Mouse (Mus musculus): ENCODE measurements at regions not wholly inside any gene's neighbourhood (a gene's known extent, or its start where the extent isn't known, plus 50 kb on each side); places are given as distances from the start of the nearest gene placed in this dataset.

DNA sequence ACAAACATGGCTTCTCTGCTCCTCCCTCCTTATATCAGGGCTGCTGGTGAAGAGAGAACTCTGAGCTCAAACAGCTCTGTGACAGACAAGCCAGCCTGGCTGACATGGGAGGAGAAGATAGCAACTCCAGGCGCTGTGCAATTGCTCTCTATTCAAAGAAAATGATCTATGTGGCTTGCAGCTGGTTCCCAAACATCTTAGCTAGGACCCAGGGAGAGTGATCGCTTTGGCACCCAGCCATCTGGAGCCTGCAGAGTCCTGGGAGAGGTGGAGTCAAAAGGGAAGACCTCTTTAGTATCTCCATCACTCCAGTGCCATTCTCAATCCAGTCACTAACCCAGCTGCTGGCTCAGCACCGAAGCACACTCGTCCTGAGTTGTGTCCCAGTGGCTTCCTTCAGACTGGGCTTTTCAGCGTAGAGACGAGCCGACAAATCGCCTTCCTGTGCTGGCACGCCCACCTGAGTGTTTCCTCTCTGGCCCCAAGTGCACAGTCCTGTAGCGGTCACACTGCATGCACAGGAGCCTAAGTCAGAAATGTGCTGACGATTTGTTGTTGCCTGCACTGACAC is 145.1 kb upstream of the Phyhipl start:
- H3K4me1 ChIP-seq = 0 out of 2 replicates have a peak, but pooled peaks cover 4% of the 10 kb centered on the region
- H3K27me3 ChIP-seq (ENCODE audit: low read depth, poor library complexity, severe bottlenecking) = no peaks in the 10 kb centered on the region
- DNase-seq (ENCODE audit: low spot score) = no peak
- no peak overlapping the region for H3K4me3 ChIP-seq
- no peaks in the 10 kb centered on the region for H3K36me3 ChIP-seq
- 69% methylated on average over 11 of the region's 11 CpGs for WGBS
- no peak overlapping the region for H3K27ac ChIP-seq
- no peaks in the 10 kb centered on the region for H3K9me3 ChIP-seq (replicated peaks)

DNA sequence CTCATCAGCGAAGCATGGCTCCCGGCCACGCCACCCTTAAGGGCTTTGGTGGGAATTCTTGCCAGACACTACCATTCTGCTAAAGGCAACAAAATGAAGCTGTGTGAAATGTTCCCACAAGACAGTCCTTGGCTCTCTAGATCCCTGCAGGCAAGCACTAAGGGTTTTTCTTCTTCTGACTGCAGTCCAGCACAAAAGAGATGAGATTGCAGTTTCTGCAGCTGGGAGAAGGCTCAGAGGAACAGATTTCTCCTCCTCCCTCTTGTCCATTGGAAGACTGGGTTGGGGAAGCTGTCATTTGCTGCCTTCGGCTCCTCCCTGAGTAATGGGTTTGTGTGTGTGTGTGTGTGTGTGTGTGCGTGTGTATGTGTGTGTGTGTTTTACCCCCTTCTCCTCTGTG is 144.1 kb upstream of the Phyhipl start:
- 90% methylated on average over 5 of the region's 5 CpGs for WGBS
- DNase-seq (ENCODE audit: low spot score) = no peak
- Histone ChIP-seq H3K27me3 (ENCODE audit: low read depth, poor library complexity, severe bottlenecking) (no peaks in the 10 kb centered on the region), H3K36me3 (no peaks in the 10 kb centered on the region), H3K4me1 (0 out of 2 replicates have a peak, but pooled peaks cover 4% of the 10 kb centered on the region), H3K4me3 (no peak overlapping the region), H3K27ac (no peak overlapping the region), H3K9me3 (replicated peaks) (no peaks in the 10 kb centered on the region)

DNA sequence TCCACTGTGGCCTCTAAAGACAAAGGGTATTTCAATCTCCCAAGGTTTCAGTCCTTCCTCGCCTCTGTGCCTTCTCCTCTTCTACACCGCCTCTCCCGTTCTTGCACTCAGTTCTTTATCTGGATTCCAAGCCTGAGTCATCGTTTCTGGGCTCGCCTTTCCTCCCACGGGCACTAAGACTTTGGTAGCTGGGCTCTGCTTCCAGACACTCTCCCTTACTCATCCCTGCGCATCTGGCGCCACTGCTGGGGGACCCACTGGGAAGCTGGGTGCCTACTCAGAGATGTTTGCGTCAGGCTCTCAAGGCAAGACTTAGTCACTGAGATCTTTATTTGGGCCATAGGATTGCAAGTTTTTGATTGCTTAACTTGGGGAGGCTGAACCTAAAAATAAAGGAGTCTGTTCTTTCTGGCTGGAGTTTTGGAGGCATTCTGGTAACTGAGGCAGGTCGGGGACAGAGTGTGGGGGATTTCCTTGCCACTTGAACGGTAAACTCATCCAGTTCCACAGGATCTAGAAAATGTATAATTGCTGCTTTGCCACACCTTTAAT is 143.5 kb upstream of the Phyhipl start:
- no peaks in the 10 kb centered on the region for H3K36me3 ChIP-seq
- no peak for DNase-seq (ENCODE audit: low spot score)
- WGBS = 92% methylated on average over 11 of the region's 11 CpGs
- H3K9me3 ChIP-seq (replicated peaks) = no peaks in the 10 kb centered on the region
- no peak overlapping the region for H3K27ac ChIP-seq
- no peaks in the 10 kb centered on the region for H3K27me3 ChIP-seq (ENCODE audit: low read depth, poor library complexity, severe bottlenecking)
- 0 out of 2 replicates have a peak, but pooled peaks cover 4% of the 10 kb centered on the region for H3K4me1 ChIP-seq
- no peak overlapping the region for H3K4me3 ChIP-seq

DNA sequence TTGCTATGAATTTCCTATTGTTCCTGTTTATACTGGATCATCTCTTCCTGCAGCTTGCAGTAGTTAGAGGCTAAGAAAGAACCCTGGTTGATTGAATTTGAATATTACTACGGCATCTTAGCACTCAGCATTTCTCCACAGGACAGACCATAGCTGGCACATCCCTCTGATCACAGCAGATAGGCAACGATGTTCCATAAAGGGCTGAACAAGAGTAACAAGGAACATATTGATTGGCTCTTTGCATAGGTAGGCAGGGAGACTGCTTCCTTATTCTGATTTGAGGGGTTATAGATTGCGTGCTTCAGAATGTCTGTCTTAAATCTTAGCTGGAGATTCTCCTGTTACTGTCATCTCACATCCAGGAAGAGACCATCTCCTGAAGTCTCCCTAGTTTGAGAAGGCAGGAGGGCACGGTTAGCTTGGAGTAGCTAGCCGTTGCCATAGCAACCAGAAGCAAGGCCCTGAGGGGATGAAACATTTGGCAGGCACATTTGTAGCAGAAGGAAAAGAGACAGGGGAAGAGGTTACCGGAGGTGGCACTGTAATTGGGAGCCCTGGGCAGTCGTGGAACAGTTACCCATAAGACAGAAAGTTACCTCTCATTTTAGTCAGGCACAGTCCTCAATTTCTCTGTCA is 133.2 kb upstream of the Phyhipl start:
- 61% methylated on average over 7 of the region's 7 CpGs for WGBS
- DNase-seq (ENCODE audit: low spot score) = peak; percentile 42

DNA sequence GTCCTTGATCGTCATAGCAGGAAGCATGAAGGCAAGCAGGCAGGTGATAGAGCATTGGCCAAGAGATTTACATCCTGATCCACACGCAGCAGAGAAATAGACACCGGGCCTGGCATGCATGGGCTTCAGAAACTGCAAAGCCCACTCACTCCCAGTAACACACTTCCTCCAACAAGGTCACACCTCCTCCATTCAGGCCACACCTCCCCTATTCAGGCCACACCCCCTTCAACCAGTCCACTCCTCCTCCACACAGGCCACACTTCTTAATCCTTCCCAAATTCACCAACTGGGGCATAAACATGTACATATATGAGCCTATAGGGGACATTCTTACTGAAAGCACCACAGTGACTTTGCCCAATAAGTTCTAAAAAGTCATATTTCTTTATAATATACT is 125.3 kb upstream of the Phyhipl start:
- no peak for DNase-seq (ENCODE audit: low spot score)
- WGBS = 90% methylated on average over 3 of the region's 3 CpGs

More for the DNA sequence above, 133.2 kb upstream of the Phyhipl start:
- no peaks in the 10 kb centered on the region for H3K36me3 ChIP-seq
- H3K27me3 ChIP-seq (ENCODE audit: low read depth, poor library complexity, severe bottlenecking) = no peaks in the 10 kb centered on the region
- H3K9me3 ChIP-seq (replicated peaks) = no peaks in the 10 kb centered on the region
- no peak overlapping the region for H3K27ac ChIP-seq
- H3K4me1 ChIP-seq = peaks cover 3% of the 10 kb centered on the region; the same call in 1 of the 2 replicates
- H3K4me3 ChIP-seq = no peak overlapping the region

DNA sequence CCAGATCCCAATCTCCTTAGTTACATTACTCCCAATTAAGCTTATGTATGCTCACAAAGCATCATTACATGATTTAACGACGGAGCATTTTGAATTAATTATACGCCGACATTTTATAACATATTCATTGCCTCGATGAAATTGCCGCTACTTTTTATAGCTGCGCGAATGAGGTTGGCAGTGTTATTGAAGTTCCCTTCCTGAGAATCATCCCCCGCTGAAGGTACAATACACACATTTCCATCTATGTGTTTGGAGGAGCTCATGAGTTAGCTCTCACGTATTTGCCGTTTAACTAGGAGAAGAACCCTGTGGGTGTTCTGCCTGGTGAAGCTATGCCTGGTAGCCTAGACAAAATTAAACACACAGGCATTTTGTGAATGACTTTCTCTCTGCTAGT is 122.8 kb upstream of the Phyhipl start:
- WGBS = 93% methylated on average over 11 of the region's 11 CpGs
- no peaks in the 10 kb centered on the region for H3K27me3 ChIP-seq (ENCODE audit: low read depth, poor library complexity, severe bottlenecking)
- no peak for DNase-seq (ENCODE audit: low spot score)

More for the DNA sequence above, 125.3 kb upstream of the Phyhipl start:
- Histone ChIP-seq H3K4me1 (no peaks in the 10 kb centered on the region), H3K36me3 (no peaks in the 10 kb centered on the region), H3K27ac (no peak overlapping the region), H3K9me3 (replicated peaks) (no peaks in the 10 kb centered on the region), H3K4me3 (no peak overlapping the region), H3K27me3 (ENCODE audit: low read depth, poor library complexity, severe bottlenecking) (no peaks in the 10 kb centered on the region)

DNA sequence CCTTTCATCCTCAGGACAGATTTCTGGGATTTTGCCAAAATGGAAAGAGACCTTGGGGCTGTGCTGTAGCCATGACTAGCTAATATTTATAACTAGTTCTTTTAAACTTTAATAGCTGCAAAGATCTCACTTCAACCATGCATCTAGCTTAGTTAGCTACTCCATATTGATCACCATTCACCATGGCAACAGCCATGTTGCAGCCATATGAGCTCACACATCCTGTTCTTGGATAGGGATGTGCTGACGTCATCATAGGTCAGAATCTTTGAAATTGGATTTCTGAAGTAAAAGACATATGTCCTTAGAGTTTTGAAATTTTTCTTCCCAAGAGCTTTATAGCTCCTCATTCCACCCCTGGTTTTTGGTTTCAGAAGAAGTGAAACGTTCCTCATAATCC is 118.8 kb upstream of the Phyhipl start:
- Histone ChIP-seq H3K36me3 (no peaks in the 10 kb centered on the region), H3K27ac (no peak overlapping the region), H3K4me3 (no peak overlapping the region), H3K9me3 (replicated peaks) (no peaks in the 10 kb centered on the region), H3K27me3 (ENCODE audit: low read depth, poor library complexity, severe bottlenecking) (no peaks in the 10 kb centered on the region), H3K4me1 (no peaks in the 10 kb centered on the region)
- no peak for DNase-seq (ENCODE audit: low spot score)
- 82% methylated on average over 2 of the region's 2 CpGs for WGBS

More for the DNA sequence above, 122.8 kb upstream of the Phyhipl start:
- Histone ChIP-seq H3K4me1 (no peaks in the 10 kb centered on the region), H3K9me3 (replicated peaks) (no peaks in the 10 kb centered on the region), H3K36me3 (no peaks in the 10 kb centered on the region), H3K27ac (no peak overlapping the region), H3K4me3 (no peak overlapping the region)

DNA sequence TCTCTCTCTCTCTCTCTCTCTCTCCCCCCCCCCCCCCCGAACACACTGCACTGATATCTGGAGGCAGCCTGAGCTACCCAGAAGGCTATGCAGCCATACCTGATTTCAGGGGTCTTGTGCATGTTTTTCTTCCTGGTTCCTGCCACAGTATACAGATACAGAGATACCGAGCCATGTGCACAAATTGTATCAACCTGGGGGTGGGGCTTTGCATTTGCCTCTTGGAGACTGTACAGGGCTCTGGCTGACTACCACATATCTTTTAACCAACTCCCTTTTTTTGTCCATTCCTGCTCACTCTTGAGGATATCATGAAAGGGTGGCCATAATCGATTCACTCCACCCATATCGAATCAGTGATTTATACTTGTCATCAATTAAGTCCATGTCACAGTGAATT is 118.4 kb upstream of the Phyhipl start:
- no peak overlapping the region for H3K27ac ChIP-seq
- no peaks in the 10 kb centered on the region for H3K27me3 ChIP-seq (ENCODE audit: low read depth, poor library complexity, severe bottlenecking)
- H3K9me3 ChIP-seq (replicated peaks) = no peaks in the 10 kb centered on the region
- WGBS = 85% methylated on average over 4 of the region's 4 CpGs
- DNase-seq (ENCODE audit: low spot score) = no peak
- no peak overlapping the region for H3K4me3 ChIP-seq
- H3K4me1 ChIP-seq = no peaks in the 10 kb centered on the region
- no peaks in the 10 kb centered on the region for H3K36me3 ChIP-seq

DNA sequence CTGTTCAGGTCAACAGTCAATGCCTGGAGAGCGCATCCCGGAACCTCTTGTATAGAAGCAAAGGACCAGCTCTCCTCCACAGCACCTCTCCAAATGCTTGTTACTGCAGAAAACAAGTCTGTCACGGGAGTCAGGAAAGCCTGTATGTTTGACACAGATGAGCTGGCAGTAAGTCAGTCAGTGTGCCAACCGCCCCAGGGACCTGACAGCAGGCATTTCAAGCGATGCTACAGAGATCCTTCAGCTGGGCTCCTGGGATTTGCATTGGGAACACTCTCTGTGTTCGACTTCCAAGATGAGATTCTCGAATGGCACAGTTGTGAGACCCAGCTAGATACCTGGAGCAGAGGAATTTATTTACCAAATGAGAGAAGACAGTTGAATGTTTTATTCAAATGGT is 111.7 kb upstream of the Phyhipl start:
- H3K27me3 ChIP-seq (ENCODE audit: low read depth, poor library complexity, severe bottlenecking) = no peaks in the 10 kb centered on the region
- H3K9me3 ChIP-seq (replicated peaks) = no peaks in the 10 kb centered on the region
- H3K4me3 ChIP-seq = no peak overlapping the region
- DNase-seq (ENCODE audit: low spot score) = no peak
- 90% methylated on average over 7 of the region's 7 CpGs for WGBS
- no peak overlapping the region for H3K27ac ChIP-seq
- no peaks in the 10 kb centered on the region for H3K36me3 ChIP-seq
- H3K4me1 ChIP-seq = no peaks in the 10 kb centered on the region

DNA sequence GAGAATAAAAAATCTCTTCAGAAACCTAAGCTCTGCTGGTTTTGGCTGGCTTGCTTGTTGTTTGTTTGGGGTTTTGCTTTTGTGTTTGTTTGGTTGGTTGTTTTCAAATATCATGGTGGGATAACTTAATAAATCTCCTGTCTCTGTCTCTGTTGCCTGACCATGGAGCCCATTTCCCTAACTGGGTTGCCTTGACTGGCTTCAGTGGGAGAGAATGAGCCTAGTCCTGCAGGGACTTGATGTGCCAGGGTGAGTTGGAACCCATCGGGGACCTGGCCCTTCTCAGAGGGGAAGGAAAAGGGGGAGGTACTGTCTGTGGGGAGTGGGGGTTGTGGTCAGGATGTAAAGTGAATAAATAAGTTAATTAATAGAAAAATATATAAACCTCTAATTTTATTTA is 111.1 kb upstream of the Phyhipl start:
- no peak for DNase-seq (ENCODE audit: low spot score)
- WGBS = 81% methylated on average over 1 of the region's 1 CpGs

DNA sequence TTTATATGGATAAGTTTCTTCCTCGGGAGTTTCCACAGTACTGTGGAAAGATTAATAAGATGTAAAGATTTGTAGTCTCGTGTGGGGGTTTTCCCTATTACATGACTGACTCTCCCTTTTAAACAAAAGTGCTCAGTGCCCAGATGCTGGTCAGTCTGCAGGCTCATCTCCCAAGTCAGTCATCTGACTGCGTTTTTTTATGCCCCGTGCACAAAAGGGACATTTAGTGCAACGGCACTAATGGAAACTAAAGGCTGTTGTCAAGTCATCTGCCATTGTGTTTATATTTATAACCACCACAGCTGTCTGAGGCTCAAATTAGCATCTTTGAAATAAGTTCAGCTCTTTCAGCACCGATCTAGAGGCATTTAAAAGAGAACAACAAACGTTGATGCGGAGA is 110.7 kb upstream of the Phyhipl start:
- H3K9me3 ChIP-seq (replicated peaks) = no peaks in the 10 kb centered on the region
- DNase-seq (ENCODE audit: low spot score) = no peak
- H3K27ac ChIP-seq = no peak overlapping the region
- no peak overlapping the region for H3K4me3 ChIP-seq
- H3K36me3 ChIP-seq = no peaks in the 10 kb centered on the region
- 82% methylated on average over 8 of the region's 8 CpGs for WGBS
- no peaks in the 10 kb centered on the region for H3K4me1 ChIP-seq
- H3K27me3 ChIP-seq (ENCODE audit: low read depth, poor library complexity, severe bottlenecking) = no peaks in the 10 kb centered on the region

More for the DNA sequence above, 111.1 kb upstream of the Phyhipl start:
- H3K36me3 ChIP-seq = no peaks in the 10 kb centered on the region
- H3K4me1 ChIP-seq = no peaks in the 10 kb centered on the region
- H3K9me3 ChIP-seq (replicated peaks) = no peaks in the 10 kb centered on the region
- H3K27ac ChIP-seq = no peak overlapping the region
- H3K27me3 ChIP-seq (ENCODE audit: low read depth, poor library complexity, severe bottlenecking) = no peaks in the 10 kb centered on the region
- no peak overlapping the region for H3K4me3 ChIP-seq

DNA sequence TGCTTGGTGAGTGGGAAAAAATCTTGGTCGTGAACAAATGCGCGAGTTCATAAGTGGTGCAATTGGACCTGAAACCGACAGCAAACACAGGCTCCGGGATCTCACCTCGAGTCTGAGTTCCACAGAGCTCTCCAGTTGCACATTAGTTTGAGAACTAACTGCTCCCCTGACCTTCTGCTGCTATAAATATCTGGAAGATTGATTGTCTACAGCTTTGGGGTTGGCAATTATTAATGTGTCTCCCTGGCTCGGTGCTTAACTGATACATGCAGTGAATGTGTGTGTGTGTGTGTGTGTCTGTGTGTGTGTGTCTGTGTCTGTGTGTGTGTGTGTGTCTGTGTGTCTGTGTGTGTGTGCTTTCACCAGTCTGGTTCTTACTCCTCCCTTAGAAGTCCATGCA is 107.4 kb upstream of the Phyhipl start:
- no peak for DNase-seq (ENCODE audit: low spot score)
- Histone ChIP-seq H3K27me3 (ENCODE audit: low read depth, poor library complexity, severe bottlenecking) (no peaks in the 10 kb centered on the region), H3K27ac (no peak overlapping the region), H3K4me3 (no peak overlapping the region), H3K4me1 (no peaks in the 10 kb centered on the region), H3K36me3 (no peaks in the 10 kb centered on the region), H3K9me3 (replicated peaks) (no peaks in the 10 kb centered on the region)
- WGBS = 79% methylated on average over 7 of the region's 7 CpGs

DNA sequence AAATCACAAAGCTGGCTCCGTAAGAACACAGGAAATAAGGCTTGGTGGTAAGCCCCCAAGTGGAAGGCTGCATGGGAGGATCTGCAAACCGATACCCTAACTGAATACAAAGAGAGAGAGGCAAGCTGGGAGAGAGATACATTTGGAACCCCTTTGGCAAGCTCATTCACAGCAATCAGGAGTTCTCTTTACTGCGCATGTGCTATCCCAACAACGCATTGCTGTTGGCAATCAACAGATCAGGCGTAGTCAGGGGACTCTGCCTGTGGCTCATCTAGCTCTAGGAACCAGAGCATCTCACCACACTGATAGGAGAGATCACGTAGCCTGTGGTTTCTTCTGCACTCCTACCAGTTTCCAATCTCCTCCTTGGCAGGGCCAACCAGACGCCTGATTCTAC is 103.9 kb upstream of the Phyhipl start:
- no peaks in the 10 kb centered on the region for H3K9me3 ChIP-seq (replicated peaks)
- H3K4me3 ChIP-seq = no peak overlapping the region
- no peak overlapping the region for H3K27ac ChIP-seq
- H3K36me3 ChIP-seq = no peaks in the 10 kb centered on the region
- DNase-seq (ENCODE audit: low spot score) = no peak
- no peaks in the 10 kb centered on the region for H3K4me1 ChIP-seq
- WGBS = 87% methylated on average over 7 of the region's 7 CpGs
- no peaks in the 10 kb centered on the region for H3K27me3 ChIP-seq (ENCODE audit: low read depth, poor library complexity, severe bottlenecking)
